Mouse (Mus musculus) hindbrain, postnatal 0 days (tissue): Measurements from ENCODE around the gene Grid1. TPM values are rescaled to one million over a fixed set of nuclear protein-coding genes. Genes with fewer than 3 reads are reported as not detected.

Experiments used
- ATAC-seq: fragments of 200-750 bp; cut with Nextera tagmentation; 2 replicates; pipeline ENCODE4 v1.8.0; 2017; ENCODE audit warnings: mild to moderate bottlenecking, moderate TSS enrichment, moderate library complexity
- DNase-seq: peaks from one replicate; pipeline ENCODE4 v3.0.0-alpha.2; 2015; ENCODE audit warnings: low spot score
- H3K27ac ChIP-seq: fragments of 300-500 bp; sonication (generic); 2 replicates; pipeline ENCODE4 v1.5.1; 2014; ENCODE audit warnings: mild to moderate bottlenecking
- H3K27me3 ChIP-seq: fragments of 300-500 bp; sonication (generic); 2 replicates; pipeline ENCODE4 v1.6.1; 2014; ENCODE audit warnings: low read length, mixed read lengths; ENCODE audit not compliant: insufficient read depth
- H3K36me3 ChIP-seq: fragments of 300-500 bp; sonication (generic); 2 replicates; pipeline ENCODE4 v1.6.1; 2014; ENCODE audit warnings: low read length, mixed read lengths; ENCODE audit not compliant: insufficient read depth
- H3K4me1 ChIP-seq: fragments of 300-500 bp; sonication (generic); 2 replicates; pipeline ENCODE4 v1.6.1; 2014; ENCODE audit warnings: antibody characterized with exemption, low read length, mixed read lengths; ENCODE audit not compliant: insufficient read depth
- H3K4me2 ChIP-seq: fragments of 300-500 bp; sonication (generic); 2 replicates; pipeline ENCODE4 v1.6.1; 2014; ENCODE audit warnings: low read depth, mild to moderate bottlenecking, low read length, moderate library complexity, mixed read lengths
- H3K4me3 ChIP-seq: fragments of 300-500 bp; sonication (generic); 2 replicates; pipeline ENCODE4 v1.5.1; 2014; ENCODE audit warnings: low read length
- H3K9ac ChIP-seq: fragments of 300-500 bp; sonication (generic); replicated peaks from 2 replicates; pipeline ENCODE4 v1.6.1; 2014; ENCODE audit warnings: mild to moderate bottlenecking, low read length, moderate library complexity, mixed read lengths
- H3K9me3 ChIP-seq: fragments of 300-500 bp; sonication (generic); 2 replicates; pipeline ENCODE4 v1.6.1; 2016; ENCODE audit warnings: low read length, mixed read lengths
- CTCF ChIP-seq: IDR thresholded peaks from 2 replicates; pipeline ENCODE4 v1.5.1; 2016; ENCODE audit warnings: antibody characterized with exemption, control low read depth, low read depth
- whole genome bisulfite sequencing: fragments of 180-500 bp; shearing (Covaris S2); extraction: QIAGEN DNeasy Blood & Tissue Kit; methylation state at CpG from one replicate; pipeline ENCODE4 v1.1.7; 2014; 5-methylcytosine and 5-hydroxymethylcytosine counted together
- polyA plus RNA-seq: library from polyadenylated mRNA; unstranded; fragments of >200 nt; fragmentation: Nextera tagmentation; extraction: Ambion mirVana; gene quantifications from 2 replicates; pipeline ENCODE4 v1.2.1, GENCODE M21; 2015
- total RNA-seq: library from RNA; depleted of rRNA; stranded (reverse); fragments of >200 nt; gene quantifications from 2 replicates; pipeline ENCODE4 v1.2.3, GENCODE M21; 2014

Gene Grid1
- total and polyA plus RNA-seq, 2 experiments from 2014 or later, result 8.6 to 33.7 TPM

DNA sequence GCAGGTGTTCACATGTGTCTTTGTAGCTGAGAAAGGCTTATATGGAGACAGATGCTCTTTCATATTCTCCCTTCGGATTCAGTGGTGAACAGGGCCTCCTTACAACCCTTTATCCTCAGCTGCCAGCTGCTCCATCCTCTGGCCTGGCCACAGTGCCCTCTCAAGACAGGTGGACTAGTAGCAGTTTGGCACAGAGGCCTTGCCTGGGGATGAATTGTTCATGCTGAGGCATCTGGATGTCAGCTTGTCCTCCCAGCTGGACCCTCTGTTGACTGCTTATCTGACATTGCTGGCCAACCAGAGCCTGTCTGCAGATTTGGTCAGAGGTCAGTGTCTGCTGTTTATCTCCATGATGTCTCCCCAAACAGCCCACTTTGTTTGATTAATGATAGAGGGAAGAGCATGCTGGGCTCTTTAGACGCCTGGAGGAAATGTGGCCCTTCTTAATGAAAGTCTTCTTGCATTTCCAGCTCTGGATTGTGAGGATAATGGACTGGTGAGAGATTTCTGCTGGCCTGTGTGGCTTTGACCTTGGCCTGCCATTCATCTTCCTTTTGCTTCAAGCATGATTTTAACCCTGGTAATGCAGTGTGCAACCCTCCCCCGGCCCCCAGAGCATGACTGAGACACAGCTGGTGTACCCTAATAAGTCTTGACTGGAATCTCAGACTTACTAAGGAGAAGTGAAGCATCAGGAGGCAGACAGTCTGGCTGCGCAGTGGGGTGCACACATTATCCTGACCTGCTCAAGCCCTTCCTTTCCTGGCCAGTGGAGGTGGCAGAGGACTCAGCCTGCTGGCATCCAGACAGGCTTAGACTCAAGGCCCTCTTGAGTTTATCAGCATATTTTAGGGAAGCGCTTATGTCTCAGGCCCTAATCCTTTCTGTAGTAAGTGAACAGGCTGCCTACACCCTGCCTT, 493.7 kb downstream of the Grid1 start:
- Histone ChIP-seq H3K27ac (no peak overlapping the region), H3K9ac (no peak overlapping the region), H3K36me3 (no peaks in the 10 kb centered on the region), H3K4me3 (no peak overlapping the region), H3K9me3 (no peaks in the 10 kb centered on the region), H3K4me1 (no peaks in the 10 kb centered on the region), H3K4me2 (no peak overlapping the region), H3K27me3 (no peaks in the 10 kb centered on the region)
- ATAC-seq, result peak; percentile 70
- peak; percentile 16 for DNase-seq
- 61% methylated on average over 5 of the region's 5 CpGs for WGBS
- peak; percentile 21; the same call in 1 of the 2 replicates for TF ChIP-seq CTCF

DNA sequence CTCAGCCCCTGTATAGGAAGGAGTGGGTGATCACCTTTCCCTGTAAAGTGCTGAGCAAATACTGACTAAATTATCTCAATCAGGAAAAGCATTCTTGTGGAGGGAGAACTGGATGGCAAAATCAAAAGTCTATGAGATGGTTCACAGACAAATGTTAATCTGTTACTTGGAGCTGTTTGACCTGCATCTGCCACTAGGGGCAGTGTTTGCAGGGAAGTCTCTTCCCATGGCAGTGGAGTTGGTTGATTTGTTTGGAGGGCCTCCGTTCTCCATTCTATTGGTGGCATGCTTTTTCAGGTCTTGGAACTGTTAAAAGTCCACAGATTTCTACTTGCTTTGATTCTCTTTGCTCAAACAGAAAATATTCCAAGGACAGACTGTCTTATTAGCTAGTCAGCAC, 506.4 kb downstream of the Grid1 start:
- H3K4me2 ChIP-seq, result no peak overlapping the region

DNA sequence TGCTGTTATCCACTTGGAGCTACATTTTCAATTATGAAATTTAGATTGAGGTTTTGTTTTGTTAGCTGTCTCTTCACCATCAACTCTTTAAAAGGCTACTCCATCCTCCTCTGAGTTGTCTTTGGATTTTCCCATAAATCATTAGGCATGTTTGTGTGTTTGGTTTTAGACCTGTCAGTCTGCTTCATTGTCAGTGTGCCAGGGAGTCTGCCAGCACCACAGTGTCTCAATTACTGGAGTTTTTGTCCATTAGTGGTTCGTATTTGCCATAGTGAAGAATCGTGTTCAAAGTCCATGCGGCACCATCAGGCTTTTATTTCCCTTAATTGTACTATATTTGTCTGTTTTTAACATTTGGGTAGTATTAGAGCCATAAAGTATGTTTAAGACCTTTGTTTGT, 516.7 kb downstream of the Grid1 start:
- H3K4me2 ChIP-seq, result no peak overlapping the region
- ATAC-seq (no peak), DNase-seq (no peak)
- H3K27ac ChIP-seq, result no peak overlapping the region
- no peak overlapping the region for H3K4me3 ChIP-seq
- H3K36me3 ChIP-seq, result no peaks in the 10 kb centered on the region
- no peaks in the 10 kb centered on the region for H3K4me1 ChIP-seq
- TF ChIP-seq CTCF, result no peak
- WGBS, result 50% methylated on average over 3 of the region's 3 CpGs
- no peaks in the 10 kb centered on the region for H3K9me3 ChIP-seq
- no peaks in the 10 kb centered on the region for H3K27me3 ChIP-seq
- no peak overlapping the region for H3K9ac ChIP-seq

More for the DNA sequence above, 506.4 kb downstream of the Grid1 start:
- TF ChIP-seq CTCF, result peak; percentile 66
- Histone ChIP-seq H3K27me3 (no peaks in the 10 kb centered on the region), H3K9ac (no peak overlapping the region), H3K4me3 (no peak overlapping the region), H3K9me3 (no peaks in the 10 kb centered on the region), H3K36me3 (no peaks in the 10 kb centered on the region), H3K4me1 (no peaks in the 10 kb centered on the region), H3K27ac (no peak overlapping the region)
- no peak for ATAC-seq
- WGBS, result 77% methylated on average over 1 of the region's 1 CpGs
- DNase-seq, result peak; percentile 44

DNA sequence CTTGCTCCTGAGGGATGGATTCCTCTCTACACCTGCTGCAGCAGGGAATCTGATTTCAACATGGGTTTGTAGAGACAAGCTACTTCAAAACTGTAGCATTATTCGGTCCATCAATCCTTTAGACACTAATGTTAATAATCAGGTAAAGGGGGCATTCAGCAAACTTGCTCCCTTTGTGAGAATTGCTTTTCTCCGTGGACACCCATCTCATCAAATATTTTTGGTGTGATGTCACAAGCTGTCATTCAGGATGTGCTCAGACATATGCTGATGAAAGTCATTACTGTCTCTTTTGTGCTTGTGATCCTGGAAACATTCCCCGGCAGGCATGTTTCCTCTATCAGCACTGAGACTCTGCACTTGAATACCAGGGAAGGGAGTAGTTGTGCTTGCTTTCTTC, 536.1 kb downstream of the Grid1 start:
- Histone ChIP-seq H3K27ac (no peak overlapping the region), H3K27me3 (no peaks in the 10 kb centered on the region), H3K36me3 (no peaks in the 10 kb centered on the region), H3K4me3 (no peak overlapping the region), H3K4me1 (no peaks in the 10 kb centered on the region), H3K4me2 (no peak overlapping the region), H3K9ac (no peak overlapping the region), H3K9me3 (no peaks in the 10 kb centered on the region)
- WGBS, result 62% methylated on average over 3 of the region's 3 CpGs
- no peak for TF ChIP-seq CTCF
- no peak for DNase-seq
- no peak for ATAC-seq

DNA sequence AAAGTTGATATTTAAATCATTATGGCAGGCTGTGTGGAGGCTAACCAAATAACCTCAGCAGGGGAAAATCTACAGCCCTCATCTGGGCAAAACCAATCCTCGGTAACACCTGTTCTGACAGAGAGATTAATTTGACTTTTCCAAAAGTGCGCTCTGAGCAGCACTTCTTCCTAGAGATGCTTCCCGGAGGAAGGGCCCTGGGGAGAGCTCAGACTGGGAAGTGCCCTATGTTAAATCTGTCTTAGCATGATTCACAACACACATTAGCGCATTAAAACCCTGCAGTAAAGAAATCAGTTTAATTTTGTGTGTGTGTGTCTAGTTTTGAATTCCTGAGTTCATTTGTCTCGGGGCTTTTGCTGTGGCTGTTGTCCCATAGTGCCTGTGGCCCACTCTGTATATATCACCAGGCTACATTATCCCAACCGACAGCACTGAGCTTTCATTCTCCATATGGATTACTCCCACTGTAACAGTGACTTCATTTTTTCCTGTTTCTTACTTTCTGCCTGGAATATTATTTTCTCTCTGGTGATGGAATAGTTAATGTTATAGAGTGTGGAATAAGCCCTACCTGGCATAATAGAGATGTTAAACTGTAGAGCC, 536.7 kb downstream of the Grid1 start:
- Histone ChIP-seq H3K27me3 (no peaks in the 10 kb centered on the region), H3K4me2 (no peak overlapping the region), H3K36me3 (no peaks in the 10 kb centered on the region), H3K27ac (no peak overlapping the region), H3K4me3 (no peak overlapping the region), H3K4me1 (no peaks in the 10 kb centered on the region), H3K9me3 (no peaks in the 10 kb centered on the region), H3K9ac (no peak overlapping the region)
- ATAC-seq (no peak), DNase-seq (no peak)
- TF ChIP-seq CTCF, result no peak
- WGBS, result 70% methylated on average over 6 of the region's 6 CpGs

DNA sequence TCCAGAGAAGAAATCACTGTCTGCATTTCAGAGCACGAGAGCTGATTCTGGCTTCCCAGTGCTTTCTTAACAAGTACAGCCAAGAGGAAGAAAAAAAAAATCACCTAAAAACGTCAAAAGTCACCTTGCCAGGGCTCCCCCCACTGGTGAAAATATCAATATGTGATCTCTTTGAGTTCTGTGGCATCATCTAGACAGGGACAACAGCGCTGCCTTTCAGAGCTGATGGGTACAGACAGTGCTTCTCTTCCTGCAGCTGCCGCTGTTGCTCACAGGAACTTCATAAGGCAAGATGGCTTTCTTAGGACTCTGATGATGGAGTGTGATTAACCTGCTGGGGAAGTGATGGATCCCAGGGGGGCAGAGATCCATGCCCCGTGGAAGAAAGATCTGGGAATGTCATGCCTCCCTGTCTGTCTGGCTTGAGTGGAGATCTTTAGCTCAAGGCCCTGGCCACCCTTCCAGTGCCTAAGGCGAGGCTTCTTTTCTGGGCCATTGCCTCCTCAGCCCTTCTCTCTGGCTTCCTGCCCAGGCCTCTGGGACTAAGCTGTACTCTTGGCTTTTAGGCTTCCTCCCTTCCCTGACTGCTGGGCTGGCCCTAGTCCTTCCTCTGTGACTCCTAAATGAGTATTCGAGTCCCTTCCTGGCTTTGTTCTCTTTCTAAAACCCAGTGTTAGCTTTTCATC, 538.4 kb downstream of the Grid1 start:
- WGBS, result 35% methylated on average over 7 of the region's 7 CpGs
- Histone ChIP-seq H3K27me3 (no peaks in the 10 kb centered on the region), H3K9ac (no peak overlapping the region), H3K4me2 (no peak overlapping the region), H3K36me3 (no peaks in the 10 kb centered on the region), H3K4me3 (no peak overlapping the region), H3K4me1 (no peaks in the 10 kb centered on the region), H3K27ac (no peak overlapping the region), H3K9me3 (no peaks in the 10 kb centered on the region)
- TF ChIP-seq CTCF, result peak; percentile 49
- ATAC-seq (peak; percentile 58; the same call in 1 of the 2 replicates), DNase-seq (peak; percentile 68)
